Mouse (Mus musculus) CH12.LX (cell line): ENCODE results near the gene Depdc1b. TPM values are rescaled to one million over a fixed set of nuclear protein-coding genes. Genes with fewer than 3 reads are reported as not detected.

Experiments used
- DNase-seq: peaks from one replicate; pipeline ENCODE4 v3.0.0-alpha.2; 2013; ENCODE audit errors: extremely low read depth
- H3K27ac ChIP-seq: 2 replicates; pipeline ENCODE4 v1.5.1; 2012; ENCODE audit warnings: low read depth, mild to moderate bottlenecking, control low read depth, moderate library complexity; ENCODE audit not compliant: insufficient read depth
- H3K27me3 ChIP-seq: replicated peaks from 2 replicates; pipeline ENCODE3; 2012; ENCODE audit warnings: inconsistent platforms
- H3K36me3 ChIP-seq, 2 experiments: replicated peaks in 1 of 2; 2 replicates each; pipeline versions ENCODE3 to v1.6.1; 2012; ENCODE audit warnings: inconsistent platforms in 1 of 2, low read length in 1 of 2, mild to moderate bottlenecking in 1 of 2, mixed read lengths in 1 of 2, moderate library complexity in 1 of 2; ENCODE audit not compliant: control insufficient read depth in 1 of 2, insufficient read depth in 1 of 2
- H3K4me1 ChIP-seq, 2 experiments: 2 replicates each; pipeline ENCODE4 v1.6.1; 2012; ENCODE audit warnings: inconsistent platforms in 1 of 2, moderate library complexity in 1 of 2; ENCODE audit not compliant: insufficient read depth in 2 of 2, control insufficient read depth in 1 of 2
- H3K4me2 ChIP-seq: 2 replicates; pipeline ENCODE4 v1.6.1; 2012; ENCODE audit warnings: low read depth, mild to moderate bottlenecking, control low read depth; ENCODE audit not compliant: poor library complexity, insufficient read depth, severe bottlenecking
- H3K4me3 ChIP-seq, 3 experiments: fragments of 150-350 bp in 1 of 3; sonication (generic) in 1 of 3; replicated peaks in 1 of 3; 2 replicates each; pipeline versions ENCODE3 to v1.5.1; 2011 to 2012; ENCODE audit warnings: low read depth in 2 of 3, low read length in 2 of 3, mild to moderate bottlenecking in 2 of 3, moderate library complexity in 2 of 3, control low read depth in 1 of 3, improper control_type of control experiment in 1 of 3, inconsistent platforms in 1 of 3, mixed read lengths in 1 of 3; ENCODE audit not compliant: poor library complexity in 1 of 3
- H3K79me2 ChIP-seq: replicated peaks from 2 replicates; pipeline ENCODE4 v1.6.1; 2012; ENCODE audit warnings: mild to moderate bottlenecking, moderate library complexity; ENCODE audit not compliant: control insufficient read depth, poor library complexity, insufficient read depth, severe bottlenecking; ENCODE audit errors: extremely low read depth
- H3K9ac ChIP-seq: 2 replicates; pipeline ENCODE4 v1.6.1; 2012; ENCODE audit warnings: low read depth, mild to moderate bottlenecking, control low read depth, moderate library complexity; ENCODE audit not compliant: insufficient read depth
- H3K9me3 ChIP-seq: replicated peaks from 2 replicates; pipeline ENCODE3; 2012; ENCODE audit warnings: low read length, inconsistent platforms, mixed read lengths
- BHLHE40 ChIP-seq: IDR thresholded peaks from 2 replicates; pipeline ENCODE4 v1.6.1; 2011; ENCODE audit warnings: mild to moderate bottlenecking, low read depth, low read length, improper control_type of control experiment
- CHD1 ChIP-seq: IDR thresholded peaks from 2 replicates; pipeline ENCODE4 v1.6.1; 2012; ENCODE audit warnings: low read depth, low read length, improper control_type of control experiment, inconsistent platforms
- CTCF ChIP-seq, 2 experiments: IDR thresholded peaks in 1 of 2; conservative IDR thresholded peaks in 1 of 2; 2 replicates each; pipeline ENCODE4 v1.5.1; 2011 to 2012; ENCODE audit warnings: low read depth in 2 of 2, low read length in 2 of 2, improper control_type of control experiment in 1 of 2, inconsistent platforms in 1 of 2, mild to moderate bottlenecking in 1 of 2, moderate library complexity in 1 of 2
- E2F4 ChIP-seq: IDR thresholded peaks from 2 replicates; pipeline ENCODE4 v1.6.1; 2011; ENCODE audit warnings: low read depth, low read length, improper control_type of control experiment; ENCODE audit not compliant: insufficient replicate concordance
- JUN ChIP-seq: IDR thresholded peaks from 2 replicates; pipeline ENCODE4 v1.6.1; 2011; ENCODE audit warnings: low read depth, mild to moderate bottlenecking, low read length, improper control_type of control experiment, moderate library complexity; ENCODE audit not compliant: insufficient read depth
- KAT2A ChIP-seq: IDR thresholded peaks from 2 replicates; pipeline ENCODE4 v1.6.1; 2012; ENCODE audit warnings: low read length, improper control_type of control experiment, inconsistent platforms; ENCODE audit not compliant: insufficient replicate concordance
- MAFK ChIP-seq: IDR thresholded peaks from 2 replicates; pipeline ENCODE4 v1.6.1; 2011; ENCODE audit warnings: low read length, improper control_type of control experiment; ENCODE audit not compliant: insufficient replicate concordance
- MAX ChIP-seq: IDR thresholded peaks from 2 replicates; pipeline ENCODE4 v1.6.1; 2011; ENCODE audit warnings: low read length, improper control_type of control experiment
- MAZ ChIP-seq: IDR thresholded peaks from 2 replicates; pipeline ENCODE4 v1.6.1; 2012; ENCODE audit warnings: low read depth, mild to moderate bottlenecking, inconsistent platforms, low read length, improper control_type of control experiment, moderate library complexity
- MYC ChIP-seq: IDR thresholded peaks from 2 replicates; pipeline ENCODE4 v1.6.1; 2011; ENCODE audit warnings: low read depth, mild to moderate bottlenecking, improper control_type of control experiment, low read length
- NELFE ChIP-seq: IDR thresholded peaks from 2 replicates; pipeline ENCODE4 v1.6.1; 2011; ENCODE audit warnings: low read depth, low read length, improper control_type of control experiment
- NRF1 ChIP-seq: IDR thresholded peaks from 2 replicates; pipeline ENCODE4 v1.6.1; 2014; ENCODE audit warnings: low read depth, mild to moderate bottlenecking, inconsistent platforms, low read length, improper control_type of control experiment, moderate library complexity
- POLR2AphosphoS2 ChIP-seq: IDR thresholded peaks from 2 replicates; pipeline ENCODE4 v1.6.1; 2011; ENCODE audit warnings: low read depth, low read length, improper control_type of control experiment
- SIN3A ChIP-seq: IDR thresholded peaks from 2 replicates; pipeline ENCODE4 v1.6.1; 2012; ENCODE audit warnings: low read length, improper control_type of control experiment, inconsistent platforms
- TBP ChIP-seq: conservative IDR thresholded peaks from 2 replicates; pipeline ENCODE4 v1.6.1; 2011; ENCODE audit warnings: low read depth, low read length, improper control_type of control experiment
- TCF12 ChIP-seq: IDR thresholded peaks from 2 replicates; pipeline ENCODE4 v1.6.1; 2014; ENCODE audit warnings: low read depth, mild to moderate bottlenecking, inconsistent platforms, low read length, improper control_type of control experiment
- UBTF ChIP-seq: IDR thresholded peaks from 2 replicates; pipeline ENCODE4 v1.6.1; 2012; ENCODE audit warnings: low read depth, mild to moderate bottlenecking, inconsistent platforms, low read length, improper control_type of control experiment, moderate library complexity
- ZKSCAN1 ChIP-seq: IDR thresholded peaks from 2 replicates; pipeline ENCODE4 v1.6.1; 2012; ENCODE audit warnings: low read depth, inconsistent platforms, low read length, improper control_type of control experiment, borderline replicate concordance
- ZNF384 ChIP-seq: IDR thresholded peaks from 2 replicates; pipeline ENCODE4 v1.6.1; 2012; ENCODE audit warnings: low read depth, low read length, improper control_type of control experiment, inconsistent platforms
- dilution Hi-C: fragments of 300-500 bp; cut with MboI; formaldehyde crosslinking; loops from 2 replicates; pipeline ENCODE4 v1.14.3; 2020; ENCODE audit warnings: low sequenced_read_pairs; ENCODE audit not compliant: extremely low pct_unique_long_range_greater_than_20kb, extremely low pct_ligation_motif_present
- in situ Hi-C: fragments of 300-500 bp; cut with MboI; formaldehyde crosslinking; loops from 3 replicates; pipeline ENCODE4 v1.14.3; 2019; ENCODE audit warnings: low sequenced_read_pairs, low pct_ligation_motif_present, low pct_unique_long_range_greater_than_20kb, mixed read lengths
- polyA plus RNA-seq: library from polyadenylated mRNA; unstranded; fragments of >175 nt; gene quantifications from 2 replicates; pipeline ENCODE4 v1.2.1, GENCODE M21; 2012; ENCODE audit warnings: low read depth; ENCODE audit not compliant: insufficient read length
- total RNA-seq, 2 experiments: library from RNA; depleted of rRNA; stranded (reverse); fragments of 300-350 nt in 1 of 2; fragments of >200 nt in 1 of 2; gene quantifications; 2 replicates each; pipeline ENCODE4 v1.2.3; 2012 to 2014

Gene Depdc1b
- total and polyA plus RNA-seq, 3 experiments = 11.1 to 17.8 (median 15.7) TPM

GRCm38 (mm10) chr13:108404372-108404771, 88.2 kb downstream of the Depdc1b start (continued):
- no peak for TF ChIP-seq SIN3A
- no peak for TF ChIP-seq NRF1
- no peak for TF ChIP-seq ZKSCAN1
- TF ChIP-seq JUN = no peak
- TF ChIP-seq MYC = no peak
- TF ChIP-seq UBTF = no peak
- no peak; the same call in 1 of the 2 replicates for TF ChIP-seq BHLHE40
- TF ChIP-seq TBP = no peak
- TF ChIP-seq, all 38 proteins: peak for 6

GRCm38 (mm10) chr13:108415464-108415863, 99.3 kb downstream of the Depdc1b start:
- in situ Hi-C loops = no loop called here
- Histone ChIP-seq H3K27me3 (no peaks in the 10 kb centered on the region), H3K4me1 (no peaks in the 10 kb centered on the region), H3K36me3 (no peaks in the 10 kb centered on the region), H3K27ac (no peak overlapping the region), H3K9me3 (no peaks in the 10 kb centered on the region), H3K4me3 (no peak overlapping the region), H3K79me2 (no peaks in the 10 kb centered on the region), H3K4me2 (no peak overlapping the region), H3K9ac (no peak overlapping the region)
- no peak for TF ChIP-seq MAX
- no peak for TF ChIP-seq MAFK
- TF ChIP-seq KAT2A = no peak
- no peak for TF ChIP-seq E2F4
- TF ChIP-seq TCF12 = no peak
- TF ChIP-seq MYC = no peak
- TF ChIP-seq BHLHE40 = no peak
- TF ChIP-seq NELFE = no peak
- TF ChIP-seq ZNF384 = no peak
- no peak for TF ChIP-seq POLR2AphosphoS2
- no peak for TF ChIP-seq CTCF (conservative IDR thresholded peaks at IDR 0.05 in 1 of 2, IDR thresholded peaks at IDR 0.05 in 1 of 2; ENCODE audit: low read depth in 2 of 2, low read length in 2 of 2)
- no peak for TF ChIP-seq MAZ
- no peak for TF ChIP-seq CHD1
- TF ChIP-seq NRF1 = no peak
- DNase-seq = no peak
- dilution Hi-C loops = no loop called here
